Mouse (Mus musculus): ENCODE measurements at regions not wholly inside any gene's neighbourhood (a gene's known extent, or its start where the extent isn't known, plus 50 kb on each side); places are given as distances from the start of the nearest gene placed in this dataset.
"Not testable (repeated sequence)": the region's sequence is repeated elsewhere in the genome, so short reads cannot be mapped to it uniquely, and the experiment has no call there.

DNA sequence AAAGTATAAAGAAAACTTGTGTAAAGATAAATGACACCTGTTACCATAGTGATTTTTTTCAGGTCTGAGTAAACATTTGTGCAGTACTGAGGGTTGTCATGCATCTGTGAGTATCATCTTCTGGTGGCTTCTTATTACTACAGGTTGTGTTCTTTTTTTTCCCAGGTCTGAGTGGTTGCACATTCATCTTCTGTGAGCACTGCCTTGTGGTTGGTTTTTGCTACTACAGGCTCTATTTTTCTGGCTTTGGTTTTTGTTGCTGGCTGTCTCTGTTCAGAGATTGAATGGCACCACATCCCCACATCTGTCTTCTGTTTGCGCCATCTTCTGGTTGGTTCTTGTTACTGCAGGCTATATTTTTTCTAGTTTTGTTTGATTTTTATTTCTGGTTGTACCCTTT lies 81.8 kb upstream of the Gvin1 start:
- ATAC-seq (replicated peaks; ENCODE audit: low FRiP score, low TSS enrichment, poor library complexity, severe bottlenecking) = peak; percentile 100

DNA sequence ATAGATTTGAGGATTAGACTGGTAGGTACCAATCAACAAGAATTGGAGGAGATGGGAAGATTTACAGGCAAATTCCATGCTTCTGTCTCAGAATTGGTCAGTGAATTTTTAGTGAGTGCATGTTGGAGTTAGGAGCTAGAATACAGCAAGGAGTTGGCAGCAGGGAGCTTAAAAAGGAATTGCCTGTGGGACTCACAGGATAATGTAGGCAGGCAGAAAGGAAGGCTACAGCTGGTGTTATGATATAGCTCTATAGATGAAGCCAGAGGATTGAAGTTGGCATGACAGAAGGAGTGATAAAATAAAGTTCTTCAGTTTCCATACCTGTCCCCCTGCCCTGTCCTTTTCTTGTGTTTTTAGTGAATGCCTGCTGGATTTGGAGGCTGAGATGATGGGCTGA lies 69.7 kb upstream of the Gvin1 start:
- not testable (repeated sequence) for ATAC-seq (replicated peaks; ENCODE audit: low FRiP score, low TSS enrichment, poor library complexity, severe bottlenecking)

DNA sequence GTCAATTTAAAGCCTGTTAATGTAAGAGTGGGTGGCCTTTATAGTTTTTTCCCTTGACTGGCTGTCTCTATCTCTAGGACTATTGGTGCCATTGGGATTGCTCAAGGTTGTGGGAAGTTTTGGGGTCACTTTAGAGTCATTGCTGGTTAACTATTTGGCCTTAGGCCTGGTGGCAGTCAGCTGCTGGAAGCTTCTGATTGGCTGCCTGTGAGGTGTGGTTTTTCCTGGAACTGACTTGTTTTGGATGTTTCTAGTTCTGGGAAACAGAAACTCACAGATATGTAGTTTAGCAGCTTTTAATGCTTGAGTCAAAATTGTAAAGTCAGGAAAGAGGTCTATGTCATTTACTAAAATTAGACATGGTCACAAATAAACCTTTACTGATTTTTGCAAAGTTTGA lies 64.8 kb upstream of the Gvin1 start:
- ATAC-seq (replicated peaks; ENCODE audit: low FRiP score, low TSS enrichment, poor library complexity, severe bottlenecking) = not testable (repeated sequence)

DNA sequence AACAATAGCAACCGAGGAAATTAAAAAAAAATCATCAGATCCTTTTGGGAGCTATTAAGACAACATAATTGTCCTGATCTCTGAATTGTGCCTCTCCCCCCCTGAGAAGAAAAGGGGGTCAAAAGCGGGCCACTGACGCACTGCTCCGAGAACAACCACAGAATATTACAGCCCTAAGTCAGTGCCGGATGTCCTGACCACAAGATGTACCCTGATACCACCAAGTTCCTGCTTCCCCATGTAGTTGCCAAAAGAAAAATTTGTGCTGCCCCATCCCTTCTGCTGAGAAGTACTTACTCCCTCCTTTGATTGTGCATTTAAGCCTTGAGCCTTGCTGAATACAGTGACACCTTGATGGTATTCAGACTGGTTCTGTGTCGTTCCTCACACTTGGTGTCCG lies 55.8 kb upstream of the Gvin1 start:
- not testable (repeated sequence) for ATAC-seq (replicated peaks; ENCODE audit: low FRiP score, low TSS enrichment, poor library complexity, severe bottlenecking)
